Mouse (Mus musculus) liver, adult 2 months (tissue): Measurements from ENCODE around the gene Msx2.

ENCODE experiments used
- CTCF ChIP-seq: fragments of 200-500 bp; IDR thresholded peaks from 2 replicates; pipeline ENCODE4 v1.5.1; 2011; ENCODE audit warnings: low read depth, low read length, control low read depth
- POLR2A ChIP-seq: fragments of 200-500 bp; IDR thresholded peaks from 2 replicates; pipeline ENCODE4 v1.6.1; 2011; ENCODE audit warnings: low read length, control low read depth; ENCODE audit not compliant: insufficient read depth; ENCODE audit errors: extremely low read depth

- no peak for TF ChIP-seq CTCF
- TF ChIP-seq POLR2A: no peak
Measured at GRCm38 (mm10) chr13:53473991-53474390, 1.1 kb upstream of the Msx2 start.
